Mouse (Mus musculus): ENCODE results near the gene Setd7.

Setd7 gene

GRCm38 (mm10) chr3:51559594-51560450 is 857 bp downstream of the Setd7 start:
- DNase-seq (ENCODE audit: low read depth, low spot score) = peak; percentile 32

- no peak for DNase-seq (ENCODE audit: low read depth, low spot score)
These were observed 5.1 kb downstream of the Setd7 start for GRCm38 (mm10) chr3:51555583-51555982.

- DNase-seq (ENCODE audit: low read depth, low spot score) = no peak
These were observed 5.8 kb downstream of the Setd7 start for GRCm38 (mm10) chr3:51554836-51555235.

- DNase-seq (ENCODE audit: low read depth, low spot score) = no peak
These were observed 6.6 kb downstream of the Setd7 start for GRCm38 (mm10) chr3:51554067-51554466.

- DNase-seq (ENCODE audit: low read depth, low spot score) = no peak
These were observed 7.2 kb downstream of the Setd7 start for GRCm38 (mm10) chr3:51553497-51553875.

- DNase-seq (ENCODE audit: low read depth, low spot score) = no peak
These were observed 7.7 kb downstream of the Setd7 start for GRCm38 (mm10) chr3:51552841-51553496.

- DNase-seq (ENCODE audit: low read depth, low spot score) = no peak
These were observed 8.5 kb downstream of the Setd7 start for GRCm38 (mm10) chr3:51552197-51552596.

GRCm38 (mm10) chr3:51548987-51549579 is 11.6 kb downstream of the Setd7 start:
- DNase-seq (ENCODE audit: low read depth, low spot score) = no peak

GRCm38 (mm10) chr3:51547577-51547976 is 13.1 kb downstream of the Setd7 start:
- DNase-seq (ENCODE audit: low read depth, low spot score) = no peak

GRCm38 (mm10) chr3:51544442-51545128 is 16.1 kb downstream of the Setd7 start:
- peak; percentile 25 for DNase-seq (ENCODE audit: low read depth, low spot score)

- DNase-seq (ENCODE audit: low read depth, low spot score) = no peak
These were observed 20.0 kb downstream of the Setd7 start for GRCm38 (mm10) chr3:51540659-51541058.

GRCm38 (mm10) chr3:51539567-51540408 is 20.9 kb downstream of the Setd7 start:
- peak; percentile 46 for DNase-seq (ENCODE audit: low read depth, low spot score)

GRCm38 (mm10) chr3:51534013-51534412 is 26.7 kb downstream of the Setd7 start:
- no peak for DNase-seq (ENCODE audit: low read depth, low spot score)

GRCm38 (mm10) chr3:51533573-51533972 is 27.1 kb downstream of the Setd7 start:
- DNase-seq (ENCODE audit: low read depth, low spot score) = no peak

GRCm38 (mm10) chr3:51532282-51532620 is 28.4 kb downstream of the Setd7 start:
- DNase-seq (ENCODE audit: low read depth, low spot score) = no peak

- DNase-seq (ENCODE audit: low read depth, low spot score) = no peak
These were observed 29.0 kb downstream of the Setd7 start for GRCm38 (mm10) chr3:51531473-51532281.

- DNase-seq (ENCODE audit: low read depth, low spot score) = no peak
These were observed 33.8 kb downstream of the Setd7 start for GRCm38 (mm10) chr3:51526891-51527290.

GRCm38 (mm10) chr3:51525186-51525785 is 35.4 kb downstream of the Setd7 start:
- DNase-seq (ENCODE audit: low read depth, low spot score) = no peak

GRCm38 (mm10) chr3:51521262-51521661 is 39.4 kb downstream of the Setd7 start:
- no peak for DNase-seq (ENCODE audit: low read depth, low spot score)

- no peak for DNase-seq (ENCODE audit: low read depth, low spot score)
These were observed 41.9 kb downstream of the Setd7 start for GRCm38 (mm10) chr3:51518763-51519121.

Data from retina, postnatal 7 days (tissue).